Mouse (Mus musculus) B cell, adult 2 months (primary cell): ENCODE data around the gene Xrn2.
A peak's percentile ranks its signal among the peaks of the same experiment; 100 is the strongest.
"Not testable (repeated sequence)": the region's sequence is repeated elsewhere in the genome, so short reads cannot be mapped to it uniquely, and the experiment has no call there.

ENCODE experiments used
- DNase-seq, 2 experiments: peaks; one replicate each; pipeline ENCODE4 v3.0.0; 2022

Gene Xrn2

DNA sequence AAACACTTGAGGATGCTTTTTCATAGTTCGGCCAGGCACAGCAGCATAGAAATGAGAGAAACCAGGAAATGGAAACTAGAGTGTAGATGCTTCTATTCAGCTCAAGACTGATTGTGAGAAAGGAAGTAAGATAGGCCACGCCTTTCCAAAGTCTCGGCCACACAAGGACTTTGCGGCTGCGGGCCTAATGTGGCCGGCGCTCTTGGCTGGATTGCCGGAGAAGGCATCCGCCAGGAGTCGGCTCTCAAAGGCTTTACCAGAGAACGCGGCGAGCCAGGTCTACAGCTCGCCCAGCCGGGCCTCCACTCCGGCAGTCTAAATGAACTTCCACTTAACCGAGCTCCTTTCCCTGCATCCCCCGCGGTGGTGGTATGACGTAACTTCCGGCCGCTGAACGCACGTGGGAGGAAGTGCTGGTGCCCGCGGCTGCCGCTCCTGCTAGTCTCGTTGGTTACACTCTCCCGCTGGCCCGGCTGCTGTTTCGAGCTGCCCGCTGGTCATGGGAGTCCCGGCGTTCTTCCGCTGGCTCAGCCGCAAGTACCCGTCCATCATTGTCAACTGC is at the start of gene Xrn2:
Gene Xrn2 (plus strand): TSS at position 374 of the 562 bp plus-strand sequence.
- peak; percentile 97 to 98 for DNase-seq

DNA sequence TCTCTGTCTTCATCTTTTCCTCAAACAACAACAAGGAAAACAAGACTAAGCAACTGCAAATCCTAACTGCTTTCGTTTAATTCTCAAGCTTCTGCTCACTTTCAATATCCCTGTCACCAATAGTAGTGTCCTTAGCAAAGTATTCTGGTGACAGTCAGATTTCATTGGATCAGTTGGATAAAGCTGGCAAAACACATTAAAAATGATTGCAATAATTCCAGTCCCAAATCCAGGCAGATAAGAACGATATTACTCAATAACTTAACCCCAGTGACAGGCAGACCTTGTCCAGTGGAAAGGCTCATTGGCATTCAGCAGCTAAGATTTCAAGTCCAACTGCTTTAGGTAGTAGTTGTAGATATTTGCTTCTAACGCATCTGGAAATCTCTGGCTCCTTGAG is 37.8 kb upstream of the Xrn2 start:
- no peak for DNase-seq

DNA sequence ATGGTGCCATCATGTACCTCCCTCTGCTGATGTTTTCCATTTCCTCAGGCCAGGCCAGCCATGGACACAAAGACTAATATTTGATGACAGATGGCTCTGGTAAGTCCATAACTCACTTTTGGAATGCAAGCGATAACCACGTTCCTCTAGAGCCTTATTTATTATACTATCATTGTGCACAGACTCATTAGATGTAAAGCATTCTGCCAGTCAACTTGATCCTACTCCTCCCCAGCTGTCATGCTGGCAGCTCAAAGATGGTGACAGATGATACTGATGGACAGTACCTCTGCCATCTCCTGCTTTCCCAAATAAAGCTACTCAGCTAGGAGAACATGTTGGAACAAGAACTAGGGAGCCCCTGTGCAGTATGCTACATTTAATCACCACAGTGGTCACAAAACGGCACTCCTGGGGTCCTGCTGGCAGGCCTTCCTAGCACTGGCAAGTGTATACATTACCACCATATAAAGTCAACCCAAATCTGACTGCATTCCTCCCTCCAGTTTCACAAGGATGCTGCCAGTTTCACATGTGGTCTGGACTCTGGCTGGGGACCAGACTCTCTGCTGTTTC is 37.3 kb upstream of the Xrn2 start:
- no peak for DNase-seq

DNA sequence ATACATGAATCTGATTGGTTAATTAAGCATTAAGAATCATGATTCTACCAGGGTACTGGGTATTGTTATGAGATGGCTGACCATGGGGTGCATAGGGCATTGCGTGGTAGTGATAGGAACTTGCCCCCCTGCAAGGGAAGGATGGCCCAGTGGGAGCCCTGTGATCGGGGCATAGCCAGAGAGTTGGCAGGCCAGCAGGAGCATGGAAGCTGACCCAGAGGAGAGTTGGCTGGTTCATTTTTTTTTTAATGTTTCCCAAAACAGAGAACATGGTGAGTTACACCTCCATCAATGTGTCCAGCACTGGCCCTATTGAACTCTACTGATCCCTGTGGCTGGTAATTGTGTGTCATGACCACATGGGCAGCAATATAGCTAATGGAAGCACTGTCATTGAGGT is 30.0 kb upstream of the Xrn2 start:
- no peak for DNase-seq

DNA sequence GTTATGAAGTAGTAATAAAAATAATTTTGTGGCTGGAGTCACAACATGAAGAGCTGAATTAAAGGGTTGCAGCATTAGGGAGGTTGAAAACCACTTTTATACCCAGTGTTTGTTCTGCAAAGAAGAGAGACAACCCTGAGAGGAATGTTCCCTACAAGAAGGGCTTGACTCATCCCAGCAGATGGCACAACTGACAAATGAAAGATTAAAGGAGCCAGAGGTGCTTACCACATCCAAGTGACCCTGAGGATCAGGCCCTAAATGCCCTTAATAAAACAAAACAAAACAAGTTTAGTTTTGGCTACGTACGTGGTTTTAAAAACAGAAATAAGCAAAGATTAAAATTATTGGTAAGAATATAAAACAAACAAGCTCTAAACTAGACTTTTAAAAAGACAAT is 28.0 kb upstream of the Xrn2 start:
- no peak for DNase-seq

DNA sequence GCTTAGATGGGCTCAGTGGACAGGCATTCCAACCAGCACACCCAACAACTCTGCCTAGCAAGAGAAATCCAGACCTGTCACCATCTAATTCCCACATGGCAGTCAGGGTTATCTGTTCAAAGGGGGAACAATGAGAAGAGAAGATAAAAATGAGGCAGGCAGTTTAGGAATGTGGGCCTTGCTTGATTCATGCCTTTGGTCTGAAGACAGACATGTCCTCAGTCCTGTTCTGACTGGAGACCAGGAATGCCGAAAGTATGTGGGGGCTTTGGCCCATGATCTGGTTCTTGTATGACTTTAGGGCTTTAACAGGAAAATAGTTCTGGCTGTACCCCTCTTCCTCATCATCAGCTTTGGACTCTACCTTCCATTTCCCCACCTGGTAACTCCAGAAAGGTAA is 27.0 kb upstream of the Xrn2 start:
- no peak for DNase-seq

DNA sequence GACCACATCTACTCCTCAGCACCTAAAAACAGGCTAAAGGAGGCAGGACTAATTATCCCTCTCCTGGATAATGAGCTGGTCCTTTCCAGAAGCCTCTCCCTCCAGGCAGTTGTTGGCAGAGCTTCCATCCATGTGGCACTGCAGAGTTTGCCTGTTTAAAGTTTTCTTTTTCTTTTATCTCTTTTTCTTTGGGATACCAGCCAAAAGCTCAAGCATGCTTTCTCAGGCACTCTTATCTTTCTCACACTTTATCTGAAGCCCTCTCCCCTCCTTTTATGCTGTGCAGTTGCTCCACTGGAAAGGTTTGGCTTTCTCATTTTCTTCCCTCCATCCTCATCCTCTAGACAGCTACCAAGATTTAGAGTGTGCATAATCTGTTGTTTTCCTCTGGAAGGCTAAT is 26.4 kb upstream of the Xrn2 start:
- no peak for DNase-seq

DNA sequence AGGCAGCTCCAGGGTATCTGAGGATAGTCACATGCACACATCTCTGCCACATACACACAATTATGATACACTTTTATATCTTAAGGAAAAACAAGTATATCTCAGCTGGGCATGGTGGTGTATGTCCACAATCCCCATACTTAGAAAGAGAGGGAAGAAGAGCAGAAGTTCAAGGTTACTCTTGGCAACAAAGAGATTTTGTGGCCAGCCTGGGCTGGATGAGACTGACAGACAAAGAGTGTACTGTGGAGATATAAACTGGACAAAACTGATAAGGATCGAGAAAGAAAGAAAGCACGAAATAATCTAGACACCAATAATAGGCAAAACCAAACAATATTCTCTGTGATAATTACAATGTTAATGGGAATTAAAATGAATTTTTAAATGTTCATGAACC is 5.5 kb upstream of the Xrn2 start:
- DNase-seq, result no peak

DNA sequence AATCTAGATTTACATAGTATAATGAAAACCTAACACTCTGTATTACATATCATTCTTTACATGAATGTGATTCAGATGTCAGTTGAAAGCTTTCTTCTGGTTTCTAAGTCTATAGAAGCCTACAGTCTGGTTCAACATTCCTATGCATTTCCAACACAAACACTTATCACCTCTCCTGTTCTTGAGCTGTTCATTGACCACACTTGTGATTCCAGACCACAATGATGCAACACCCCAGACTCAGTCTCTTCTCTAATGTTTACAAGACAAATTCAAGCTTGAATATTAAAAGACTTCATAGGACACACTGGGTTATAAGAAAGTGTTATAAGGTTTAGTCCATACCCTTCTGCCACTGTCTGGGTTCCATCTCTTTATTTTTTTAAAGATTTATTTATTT is 3.7 kb upstream of the Xrn2 start:
- no peak for DNase-seq

DNA sequence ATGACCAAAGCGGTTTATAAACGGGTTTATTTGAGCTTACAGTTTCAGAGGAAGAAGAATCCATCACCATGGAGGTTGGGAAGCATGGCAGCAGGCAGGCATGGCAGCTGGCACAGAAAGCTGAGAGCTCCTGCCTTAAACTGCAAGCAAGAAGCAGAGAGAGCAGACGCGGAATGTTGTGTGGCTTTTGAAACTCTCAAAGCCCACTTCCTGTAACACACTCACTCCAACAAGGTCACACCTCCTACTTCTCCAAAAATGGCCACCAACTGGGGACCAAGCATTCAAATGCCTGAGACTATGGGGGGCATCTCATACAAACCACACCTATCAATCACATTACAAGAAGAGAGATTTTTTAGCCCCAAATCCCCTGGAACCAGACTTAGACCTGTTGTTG is 2.7 kb upstream of the Xrn2 start:
- DNase-seq, result peak; percentile 50 to 51

DNA sequence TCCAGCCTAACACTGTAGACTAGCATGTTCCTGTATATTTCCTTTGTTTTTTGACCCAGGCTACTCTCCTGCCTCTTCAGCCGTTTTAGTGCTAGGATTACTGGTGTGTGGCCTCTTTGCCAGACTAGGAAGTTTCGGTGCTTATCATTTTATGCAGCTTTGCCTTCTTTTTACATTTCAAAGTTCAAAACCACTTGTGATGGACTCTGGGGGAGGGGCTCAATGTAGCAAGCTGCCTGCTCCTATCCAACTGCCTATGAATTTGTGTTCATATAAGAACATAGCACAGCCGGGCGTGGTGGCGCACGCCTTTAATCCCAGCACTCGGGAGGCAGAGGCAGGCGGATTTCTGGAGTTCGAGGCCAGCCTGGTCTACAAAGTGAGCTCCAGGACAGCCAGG is 1.8 kb upstream of the Xrn2 start:
- no peak for DNase-seq

DNA sequence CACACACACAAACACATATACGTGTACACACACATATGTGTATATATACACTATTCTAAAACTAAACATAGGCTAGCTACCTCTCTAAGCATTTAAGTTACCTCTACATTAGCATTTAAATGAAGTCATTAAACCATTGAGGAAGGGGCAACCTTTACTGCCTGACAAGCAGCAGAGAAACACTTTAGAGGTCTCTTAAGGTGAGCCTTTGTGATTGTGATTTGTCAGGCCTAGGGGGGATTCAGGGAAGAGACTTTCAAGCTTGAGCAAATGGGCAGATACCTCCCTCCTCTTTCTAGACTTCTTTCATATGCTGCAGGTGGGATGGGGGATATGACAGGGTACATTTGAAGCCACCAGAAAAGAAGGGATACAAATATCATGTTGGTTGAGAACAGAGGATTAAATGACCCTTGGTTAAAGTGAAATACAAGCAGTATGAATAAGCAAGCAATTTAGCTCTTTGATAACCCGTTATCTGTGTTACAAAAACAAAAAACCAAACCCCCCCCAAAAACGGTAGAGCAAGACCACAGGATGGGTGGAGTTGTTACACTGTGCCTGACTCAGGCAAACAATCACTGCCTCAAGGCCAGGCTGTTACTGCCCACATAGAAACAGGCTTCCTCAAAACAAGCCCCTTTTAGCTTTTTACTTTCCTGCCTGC is 1.2 kb upstream of the Xrn2 start:
- peak in 1 of 2 experiments; percentile 57 for DNase-seq

DNA sequence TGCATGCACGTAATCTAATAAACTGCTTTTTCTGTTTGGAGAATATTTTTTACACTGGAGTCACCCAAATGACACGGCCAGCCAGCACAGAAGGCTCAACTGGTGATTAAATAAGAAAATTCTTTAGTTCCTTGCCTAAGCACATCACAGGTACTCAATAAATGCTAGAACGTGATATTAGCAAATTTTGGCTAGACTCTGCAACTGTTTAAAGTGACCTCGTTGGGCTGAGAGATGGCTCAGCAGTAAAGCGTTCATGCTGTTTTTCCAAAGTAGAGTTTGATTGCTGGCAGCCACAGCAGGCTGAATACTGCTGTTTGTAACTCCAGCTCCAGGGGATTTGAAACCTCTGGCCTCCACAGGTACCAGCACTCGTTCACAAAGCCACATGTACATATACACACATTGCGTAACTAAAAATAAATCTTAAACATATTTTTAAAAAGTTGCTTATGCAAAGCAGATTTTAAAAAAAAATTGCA is 614 bp upstream of the Xrn2 start:
- peak in 1 of 2 experiments; percentile 54 for DNase-seq

DNA sequence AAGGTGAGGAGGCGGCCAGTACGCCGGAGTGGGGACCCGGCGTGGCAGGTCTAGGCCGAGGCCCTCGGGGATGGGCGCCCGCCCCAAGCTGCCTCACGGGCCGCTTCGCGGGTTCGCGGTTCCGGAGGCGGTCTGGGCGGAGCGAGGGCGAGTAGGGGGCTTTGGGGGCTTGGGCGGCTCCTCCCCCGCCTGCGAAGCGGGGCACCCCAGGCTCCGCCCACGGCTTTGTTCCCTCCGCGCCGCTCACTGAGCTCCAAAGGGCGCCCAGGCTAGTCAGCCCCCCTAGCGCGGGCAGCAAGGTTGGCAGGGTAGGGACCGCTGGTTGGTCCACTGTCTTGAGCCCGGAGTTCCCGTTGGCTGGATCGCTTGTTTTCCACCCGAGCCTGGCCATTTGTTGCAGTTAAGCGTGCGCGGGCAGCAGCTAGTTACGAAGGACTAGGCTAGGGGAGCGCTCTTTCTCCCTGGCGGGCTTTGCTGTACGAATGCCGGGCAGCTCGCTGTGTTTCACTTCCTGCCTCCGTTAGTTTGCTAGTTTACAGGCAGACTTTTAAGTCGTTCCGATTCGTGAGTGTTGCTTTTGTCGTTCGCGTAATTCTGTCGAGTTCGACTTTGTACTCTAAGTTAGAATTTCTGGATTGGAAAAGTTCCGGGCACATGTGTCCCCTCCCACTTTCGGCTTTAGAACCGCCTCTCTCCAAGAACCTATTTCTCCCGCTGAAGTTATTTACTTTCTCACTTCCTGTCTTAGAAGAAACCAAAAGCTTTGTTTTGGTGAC is 586 bp downstream of the Xrn2 start:
- DNase-seq, result peak; percentile 81 to 82

DNA sequence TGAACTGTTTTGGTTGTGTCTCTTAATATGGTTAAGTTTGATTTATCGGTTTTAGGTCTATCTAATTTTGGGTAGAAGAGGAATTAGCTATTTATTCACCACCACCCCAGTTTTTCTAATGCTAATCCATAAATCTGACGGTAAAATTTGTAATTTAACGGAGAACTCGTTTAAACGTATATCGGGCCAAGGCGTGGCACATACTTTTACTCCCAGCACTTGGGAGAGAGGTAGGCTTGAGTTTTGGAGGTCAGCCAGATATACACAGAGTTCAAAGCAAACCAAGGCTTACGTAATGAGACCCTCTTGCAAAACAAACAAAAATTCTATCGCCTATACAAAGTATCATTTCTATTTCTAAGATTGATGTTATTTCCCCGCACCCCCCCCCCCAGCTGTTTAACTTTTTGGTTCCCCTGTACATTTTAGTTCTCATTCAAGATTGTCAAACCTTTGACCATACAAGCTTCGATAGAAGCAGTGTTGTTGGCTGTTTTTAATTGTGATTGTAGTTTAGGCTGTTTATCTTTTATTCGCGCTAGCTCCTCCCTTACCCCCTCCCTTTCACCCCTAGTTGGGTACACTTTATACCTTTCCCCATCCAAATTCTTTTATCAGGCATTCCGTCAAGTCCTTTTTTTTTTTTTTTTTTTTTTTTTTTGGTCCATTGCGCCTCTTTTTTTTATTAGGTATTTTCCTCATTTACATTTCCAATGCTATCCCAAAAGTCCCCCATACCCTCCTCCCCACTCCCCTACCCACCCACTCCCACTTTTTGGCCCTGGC is 1.5 kb downstream of the Xrn2 start:
- DNase-seq, result no peak

DNA sequence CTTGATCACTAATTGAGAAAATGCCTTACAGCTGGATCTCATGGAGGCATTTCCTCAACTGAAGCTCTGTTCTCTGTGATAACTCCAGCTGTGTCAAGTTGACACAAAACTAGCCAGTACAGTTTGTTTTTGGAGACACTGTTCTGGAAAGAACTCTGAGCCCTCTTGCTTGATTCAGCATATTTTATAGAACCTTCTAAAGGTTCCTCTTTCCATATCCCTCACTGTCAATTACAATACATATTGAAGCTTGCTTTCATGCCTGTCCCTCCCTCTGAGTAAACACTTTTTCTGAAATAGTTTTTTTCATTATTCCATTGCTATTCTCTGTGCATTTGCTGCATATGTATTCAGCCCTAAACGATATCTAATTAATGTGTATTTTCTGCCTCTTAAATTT is 9.2 kb downstream of the Xrn2 start:
- not testable (repeated sequence) for DNase-seq

DNA sequence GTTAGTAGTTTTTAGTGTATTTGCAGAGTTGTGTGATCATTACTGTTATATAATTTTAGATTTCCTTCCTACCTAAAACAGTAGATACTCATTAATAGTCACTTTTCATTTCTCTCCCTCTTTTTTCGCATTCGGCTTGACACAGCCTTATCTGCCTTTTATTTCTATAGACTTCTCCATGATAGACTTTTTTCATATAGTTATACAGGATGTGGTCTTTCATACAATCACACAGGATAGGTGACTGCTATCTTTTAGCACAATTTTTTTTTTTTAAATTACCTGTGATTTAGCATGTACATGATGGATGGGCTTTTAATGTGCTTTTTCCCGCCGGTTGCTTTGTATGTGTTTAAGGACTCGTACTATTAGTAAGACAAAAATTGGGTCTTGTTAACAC is 10.3 kb downstream of the Xrn2 start:
- DNase-seq, result no peak

DNA sequence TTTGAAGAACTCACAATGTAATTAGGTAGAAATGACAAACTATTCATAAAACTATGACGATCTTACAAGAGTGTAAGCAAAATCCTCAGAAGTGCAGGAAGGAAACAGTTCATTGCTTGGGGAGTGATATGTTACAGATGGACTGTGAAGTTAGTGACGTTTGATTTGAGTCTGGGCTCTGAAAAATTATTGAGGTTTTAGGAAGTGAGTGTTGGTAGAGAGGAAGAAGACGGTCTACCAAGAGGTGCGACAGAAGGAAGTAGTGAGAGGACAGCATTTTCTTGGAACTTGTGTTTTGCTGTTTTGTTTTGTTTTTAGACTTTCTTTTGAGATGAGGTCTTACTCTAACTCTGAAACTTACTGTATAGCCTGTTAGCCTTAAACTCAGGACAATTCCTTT is 10.8 kb downstream of the Xrn2 start:
- DNase-seq, result no peak

DNA sequence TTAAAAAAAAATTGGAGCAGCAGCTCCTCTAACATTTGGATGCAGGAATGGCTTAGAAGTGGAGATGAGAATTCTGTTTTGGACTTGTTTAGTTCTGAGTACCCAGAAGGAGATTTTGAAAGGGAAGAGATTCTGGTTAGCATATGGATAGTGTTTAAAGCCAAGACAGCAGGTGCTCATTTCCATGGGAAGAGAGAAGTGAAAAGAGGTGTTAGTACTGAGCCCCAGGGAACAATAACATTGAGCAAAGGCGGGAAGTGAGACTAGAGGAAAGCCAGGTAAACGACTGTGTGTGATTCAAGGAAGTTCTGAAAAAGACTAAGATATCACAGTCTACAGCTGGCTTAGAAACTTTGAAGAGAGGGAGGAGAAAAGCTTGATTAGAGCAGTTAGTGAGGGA is 20.3 kb downstream of the Xrn2 start:
- no peak for DNase-seq

DNA sequence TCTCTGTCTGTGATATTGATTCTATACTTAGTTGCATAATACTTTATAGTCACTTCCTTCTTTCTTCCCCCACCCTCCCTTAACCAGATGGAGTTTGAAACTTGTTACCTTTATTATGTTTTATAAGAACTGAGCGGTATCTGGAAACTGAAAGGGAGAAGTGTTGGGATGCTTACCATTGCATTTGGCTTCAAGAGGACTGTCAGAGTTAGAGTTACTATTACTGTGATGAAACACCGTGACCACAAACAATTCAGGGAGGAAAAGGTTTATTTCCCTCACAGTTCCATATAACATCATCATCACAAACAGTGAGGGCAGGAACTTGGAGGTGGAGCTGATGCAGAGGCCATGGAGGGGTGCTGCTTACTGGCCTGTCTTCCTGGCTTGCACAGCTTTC is 23.1 kb downstream of the Xrn2 start:
- no peak for DNase-seq

DNA sequence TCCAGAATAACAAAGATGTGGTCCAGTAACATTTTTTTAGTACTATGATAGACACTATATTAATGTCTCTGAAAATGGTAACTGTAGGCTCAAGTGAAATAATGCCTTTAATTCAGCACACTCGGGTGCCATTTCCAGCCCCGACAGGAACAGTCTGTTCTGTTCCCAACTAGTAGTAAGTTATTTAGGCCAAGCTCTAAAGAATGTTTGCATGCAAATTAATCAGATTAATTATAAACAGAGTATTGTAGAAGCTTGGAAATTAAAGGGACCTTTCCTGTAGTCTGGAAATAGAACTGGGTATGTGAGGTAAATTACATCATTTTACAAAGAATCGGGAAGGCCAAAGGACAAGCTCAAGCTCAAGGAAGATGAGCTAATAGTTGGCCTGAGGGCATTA is 34.3 kb downstream of the Xrn2 start:
- DNase-seq, result no peak

DNA sequence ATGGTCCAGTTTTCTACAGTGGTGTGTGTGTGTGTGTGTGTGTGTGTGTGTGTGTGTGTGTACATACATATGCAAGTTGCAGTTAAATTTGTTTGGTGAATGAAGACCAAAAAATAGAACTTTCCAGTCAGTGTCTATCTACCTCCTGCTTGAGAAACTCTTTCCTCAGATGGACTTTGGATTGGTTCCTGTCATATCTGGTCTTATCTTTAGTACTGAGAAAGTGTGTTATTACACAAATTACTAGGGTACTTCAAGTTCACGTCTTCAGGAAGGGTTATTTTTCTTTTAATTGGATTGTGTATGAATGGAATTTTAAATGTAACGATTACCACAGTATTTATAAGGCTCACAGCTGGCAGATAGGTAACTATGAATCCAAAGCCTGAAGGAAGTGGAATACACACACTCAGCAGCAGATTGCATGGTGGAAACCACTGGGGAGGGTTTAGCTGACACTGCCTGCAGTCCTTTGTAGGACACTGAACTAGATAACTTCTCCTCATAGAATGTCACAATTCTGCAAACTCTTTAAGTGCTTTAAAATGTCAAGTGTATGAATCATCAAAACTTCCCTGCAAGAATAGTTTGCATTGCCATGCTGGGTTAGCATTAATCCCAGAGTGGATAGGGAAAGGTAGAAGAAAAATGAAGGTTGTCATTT is 40.6 kb downstream of the Xrn2 start:
- no peak for DNase-seq
